Mouse (Mus musculus): ENCODE measurements at regions not wholly inside any gene's neighbourhood (a gene's known extent, or its start where the extent isn't known, plus 50 kb on each side); places are given as distances from the start of the nearest gene placed in this dataset.

DNA sequence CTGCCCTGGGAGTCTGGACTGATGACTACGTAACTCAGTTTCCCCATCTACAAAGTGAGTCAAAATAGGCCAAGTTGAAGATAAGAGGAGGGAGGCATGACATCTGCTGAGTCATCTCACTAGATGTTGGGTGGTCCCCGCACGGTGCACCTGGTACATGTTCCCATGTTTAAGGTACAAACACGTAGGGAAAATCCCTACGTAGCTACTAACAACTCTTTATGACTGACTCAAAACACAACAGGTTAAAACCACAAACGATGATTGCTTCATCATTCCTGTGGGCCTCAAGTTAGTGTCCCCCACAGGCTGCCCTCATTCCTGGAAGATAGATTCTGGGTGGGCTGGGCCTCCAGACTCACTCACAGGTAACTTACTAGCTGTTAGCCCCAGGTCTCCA lies 107.7 kb downstream of the Sox9 start:
- no peak for DNase-seq (ENCODE audit: low spot score)

DNA sequence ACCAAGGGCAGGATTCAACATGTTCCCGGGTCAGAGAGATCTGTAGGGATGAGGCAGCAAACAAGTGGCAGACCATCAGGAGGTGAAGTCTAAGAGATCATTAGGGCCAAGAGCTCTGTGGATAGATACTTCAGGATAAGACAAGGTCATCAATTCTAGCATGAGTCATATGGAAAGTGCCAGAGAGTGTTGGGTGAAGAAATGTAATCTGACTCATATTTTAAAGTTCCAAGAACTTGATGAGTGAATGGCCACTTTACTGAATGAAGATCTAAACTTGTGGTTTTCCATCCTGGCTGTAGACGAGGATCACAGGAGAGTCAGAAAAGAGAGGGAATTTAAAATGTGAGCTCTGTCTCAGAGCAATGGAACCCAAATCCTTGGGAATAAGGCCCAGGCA lies 115.6 kb downstream of the Sox9 start:
- DNase-seq (ENCODE audit: low spot score), result no peak

DNA sequence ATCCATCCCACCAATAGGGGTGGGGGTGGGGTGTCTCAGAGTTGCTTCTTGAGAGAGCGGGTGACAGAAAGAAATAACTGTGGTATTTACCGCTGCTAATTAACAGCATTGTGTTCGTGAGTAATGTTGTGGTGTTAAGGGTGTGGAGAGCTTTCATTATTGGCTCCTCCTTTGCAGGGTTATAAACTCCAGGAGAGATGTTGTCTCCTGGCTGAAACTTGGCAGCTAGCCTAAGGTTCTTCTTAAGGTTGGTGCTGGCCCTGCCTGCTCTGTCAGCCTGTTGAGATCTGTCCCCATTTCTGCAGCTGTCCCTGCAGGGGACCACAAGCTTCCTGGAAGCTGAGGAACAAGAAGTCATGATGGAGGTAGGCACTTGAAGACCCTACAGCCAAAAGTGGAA lies 120.6 kb downstream of the Sox9 start:
- no peak for DNase-seq (ENCODE audit: low spot score)

DNA sequence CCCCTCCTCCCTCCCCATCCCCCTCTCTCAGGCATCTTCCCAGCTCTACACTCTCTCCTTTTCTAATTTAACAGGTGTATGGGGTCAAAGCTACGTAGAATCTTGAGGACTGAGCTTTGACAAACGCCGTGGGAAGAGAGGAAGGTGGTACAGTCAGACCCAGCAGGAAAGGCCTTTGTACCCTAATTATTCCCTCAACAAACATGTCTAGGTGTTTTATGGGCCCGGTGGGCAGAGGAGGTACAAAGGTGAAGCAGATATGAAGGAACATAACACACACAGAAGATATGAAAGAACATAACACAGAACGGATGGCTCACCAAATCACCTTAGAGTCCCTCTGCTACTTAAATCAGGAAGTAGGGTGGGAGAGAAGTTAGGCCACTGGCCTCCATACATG lies 128.3 kb downstream of the Sox9 start:
- no peak for DNase-seq (ENCODE audit: low spot score)

DNA sequence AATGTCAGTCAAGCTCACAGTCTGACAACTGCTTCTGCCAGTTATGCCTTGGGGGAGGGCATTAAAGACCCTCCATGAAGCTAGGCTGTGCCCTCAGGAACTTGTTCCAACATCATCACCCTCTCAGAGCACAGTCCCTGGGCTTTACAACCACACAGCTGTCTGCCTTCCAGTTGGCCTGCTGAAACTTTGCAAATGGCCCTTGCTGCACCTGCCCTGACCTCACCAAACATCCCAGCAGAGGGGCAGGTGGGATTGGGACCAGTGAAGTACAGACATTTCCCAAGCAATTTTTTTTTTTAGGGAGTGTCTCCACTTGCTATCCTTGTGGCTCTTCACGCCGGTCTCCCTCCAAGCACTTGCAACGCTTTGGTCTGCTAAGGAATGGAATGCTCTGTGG lies 130.9 kb downstream of the Sox9 start:
- DNase-seq (ENCODE audit: low spot score), result no peak

DNA sequence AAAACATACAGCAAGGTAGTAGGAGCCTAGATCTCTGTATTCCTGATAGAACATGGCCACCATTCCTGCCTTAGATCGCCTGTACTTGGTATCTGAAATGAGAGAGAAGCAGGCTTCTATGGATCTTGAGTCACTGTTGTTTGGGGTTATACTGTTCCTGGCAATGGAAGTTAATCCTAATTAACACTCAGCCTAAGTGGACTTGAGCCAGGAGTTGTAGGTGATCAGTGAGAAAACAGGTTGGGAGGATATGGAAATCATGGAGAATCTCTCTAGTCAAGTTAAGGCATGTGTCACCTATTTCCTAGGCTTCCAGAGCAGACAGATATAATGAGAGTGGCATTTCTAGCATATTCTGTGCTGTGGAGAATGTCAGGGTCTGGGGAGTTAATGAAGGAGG lies 134.9 kb downstream of the Sox9 start:
- DNase-seq (ENCODE audit: low spot score), result no peak

DNA sequence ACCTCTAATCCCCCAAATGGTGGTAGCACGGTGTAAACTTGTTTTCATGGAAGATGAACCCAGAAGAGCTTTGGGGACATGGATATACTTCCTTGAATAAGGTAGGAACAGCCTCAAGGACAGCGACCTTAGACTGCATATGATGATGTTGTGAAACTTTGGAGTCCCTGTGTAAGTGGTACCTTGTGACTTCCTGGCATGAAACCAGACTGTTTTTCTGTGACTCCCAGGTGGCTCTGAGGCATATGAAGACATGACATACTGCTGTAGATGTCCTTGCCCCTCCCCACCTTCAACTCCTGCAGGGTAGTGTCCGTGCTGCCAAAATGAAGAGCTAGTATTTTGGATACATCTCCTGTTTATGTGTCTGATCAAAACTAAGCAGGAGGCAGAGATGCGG lies 138.1 kb downstream of the Sox9 start:
- no peak for DNase-seq (ENCODE audit: low spot score)

DNA sequence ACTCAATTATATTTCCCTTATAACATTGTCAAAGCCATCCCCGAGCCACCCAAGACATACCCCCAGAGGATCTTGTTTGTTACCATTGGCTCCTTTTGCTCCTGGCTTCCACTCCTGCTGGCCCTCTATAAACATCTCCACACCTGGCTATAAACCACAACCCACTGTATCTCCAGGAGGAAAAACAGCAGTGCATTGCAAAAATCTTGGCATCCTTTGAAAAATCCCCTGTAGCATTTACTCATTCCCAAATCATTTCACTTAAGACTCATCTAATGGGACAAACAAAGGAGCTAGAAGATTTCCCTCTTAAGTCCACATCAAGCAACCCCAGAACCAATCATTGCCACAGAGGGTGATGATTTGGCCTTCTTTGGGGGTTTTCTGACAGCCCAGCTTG lies 142.6 kb downstream of the Sox9 start:
- DNase-seq (ENCODE audit: low spot score), result no peak

DNA sequence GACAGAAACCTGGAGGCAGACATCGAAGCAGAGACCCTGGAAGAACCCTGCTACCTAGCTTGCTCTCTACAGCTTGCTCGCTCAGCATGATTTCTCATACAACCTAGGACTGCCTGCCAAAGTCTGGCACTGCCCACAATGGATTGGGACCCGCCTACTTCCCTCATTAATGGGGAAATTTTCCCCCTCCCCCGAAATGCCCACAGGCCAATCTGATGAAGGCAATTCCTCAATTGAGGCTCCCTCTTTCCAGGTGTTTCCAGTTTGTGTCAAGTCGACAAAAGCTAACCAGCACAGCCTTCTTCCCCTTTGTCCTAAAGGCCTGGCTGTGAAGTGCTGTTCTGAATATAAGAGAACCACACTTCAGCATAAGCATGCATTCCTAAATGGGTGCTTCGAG lies 143.1 kb downstream of the Sox9 start:
- no peak for DNase-seq (ENCODE audit: low spot score)

DNA sequence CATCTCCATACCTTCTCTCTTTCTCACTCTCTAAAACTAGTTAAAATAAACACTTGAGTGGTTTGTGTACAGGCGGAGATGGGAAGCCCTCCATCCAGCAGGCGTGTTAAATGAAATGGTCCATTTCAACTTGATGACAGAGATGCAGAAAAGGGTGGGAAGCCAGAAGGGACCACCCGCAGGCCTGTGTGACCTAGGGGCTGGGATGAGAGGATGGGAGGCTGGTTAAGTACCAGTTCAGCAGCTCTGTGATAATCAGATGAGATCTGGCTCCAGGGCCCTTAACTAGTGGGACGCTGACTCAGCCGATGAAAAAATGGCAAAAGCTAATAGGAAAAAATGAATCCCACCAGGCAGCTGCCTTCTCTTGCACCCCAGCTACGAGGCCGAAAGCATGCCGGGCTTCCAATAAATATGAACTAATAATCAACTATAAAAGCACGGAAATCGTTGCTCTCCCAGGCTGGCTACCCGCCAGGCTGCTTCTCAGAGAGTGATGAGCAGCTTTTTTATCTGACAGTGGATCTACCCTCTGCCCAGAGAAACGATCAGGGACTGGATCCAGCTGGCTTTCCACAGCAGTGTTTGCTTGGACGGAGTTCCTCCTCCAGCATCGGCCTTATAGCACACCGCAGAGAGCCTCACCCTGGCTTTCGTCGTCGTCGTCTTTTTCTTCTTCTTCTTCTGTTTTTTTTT lies 144.5 kb downstream of the Sox9 start:
- no peak for DNase-seq (ENCODE audit: low spot score)

DNA sequence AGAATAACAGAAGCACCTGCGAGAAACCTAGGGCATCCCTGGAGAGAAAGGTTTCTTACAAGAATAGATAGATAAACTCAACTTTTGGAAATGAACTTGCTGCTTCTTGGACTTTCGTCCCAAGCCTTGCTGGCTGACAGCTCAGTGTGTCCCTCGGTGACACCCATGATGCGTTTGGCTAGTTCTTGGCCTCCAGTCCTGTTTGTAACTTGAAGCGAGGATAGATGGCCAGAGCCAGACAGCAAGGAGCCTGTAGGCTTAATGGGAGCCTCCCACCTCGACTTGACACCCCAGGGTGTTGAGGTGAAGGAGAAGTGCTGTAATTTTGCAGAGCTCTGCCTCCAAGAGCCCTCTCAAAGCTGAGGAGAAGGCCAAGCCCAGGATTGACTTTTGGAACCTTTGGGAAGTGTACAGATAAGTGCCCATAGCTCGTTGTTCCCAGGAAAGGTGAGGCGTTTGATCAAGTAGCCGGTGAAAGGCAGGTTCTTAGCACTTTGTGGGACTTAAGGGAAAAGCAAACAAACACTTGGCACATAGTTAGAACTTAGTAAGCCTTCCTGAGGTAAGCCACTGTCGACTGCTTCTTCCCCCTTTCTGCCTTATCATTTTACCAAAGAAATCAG lies 148.3 kb downstream of the Sox9 start:
- DNase-seq (ENCODE audit: low spot score), result no peak

DNA sequence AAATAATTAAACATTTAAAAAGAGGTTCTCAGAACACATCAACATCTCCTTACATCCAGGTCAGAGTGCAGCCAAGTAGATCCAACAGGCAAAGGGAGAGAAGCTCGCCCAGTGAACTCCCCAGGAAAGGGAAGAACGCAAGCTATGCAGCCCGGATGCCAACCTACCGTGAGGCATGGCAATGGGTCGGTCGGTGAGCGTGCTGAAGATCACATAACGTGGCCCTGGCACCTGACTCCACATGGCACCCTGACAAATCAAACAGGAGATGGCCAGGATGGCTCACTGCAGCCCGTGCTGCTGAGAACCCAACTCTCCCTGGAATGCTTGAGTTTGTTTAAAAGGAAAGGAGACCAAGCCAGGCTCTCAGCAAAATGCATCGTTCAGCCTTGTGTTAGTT lies 156.0 kb downstream of the Sox9 start:
- DNase-seq (ENCODE audit: low spot score), result no peak

DNA sequence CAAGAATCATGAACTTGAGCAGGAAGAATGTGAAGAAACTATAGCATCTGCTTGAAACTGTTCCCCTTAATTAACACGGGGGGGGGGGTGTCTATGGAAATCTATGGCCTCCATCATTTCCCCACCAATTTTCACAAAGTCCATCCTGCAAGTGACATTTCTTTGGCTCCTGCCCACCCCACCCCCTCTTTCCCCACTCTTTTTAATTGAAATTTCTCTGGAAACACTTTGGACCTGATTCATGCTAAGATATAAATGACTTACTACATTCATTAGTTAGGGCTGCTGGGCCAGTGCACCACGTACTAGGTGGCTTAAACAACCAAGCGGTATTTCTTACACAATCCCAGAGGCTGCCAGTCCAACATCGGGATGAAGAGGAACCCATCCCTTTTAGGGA lies 169.4 kb downstream of the Sox9 start:
- no peak for DNase-seq (ENCODE audit: low spot score)

DNA sequence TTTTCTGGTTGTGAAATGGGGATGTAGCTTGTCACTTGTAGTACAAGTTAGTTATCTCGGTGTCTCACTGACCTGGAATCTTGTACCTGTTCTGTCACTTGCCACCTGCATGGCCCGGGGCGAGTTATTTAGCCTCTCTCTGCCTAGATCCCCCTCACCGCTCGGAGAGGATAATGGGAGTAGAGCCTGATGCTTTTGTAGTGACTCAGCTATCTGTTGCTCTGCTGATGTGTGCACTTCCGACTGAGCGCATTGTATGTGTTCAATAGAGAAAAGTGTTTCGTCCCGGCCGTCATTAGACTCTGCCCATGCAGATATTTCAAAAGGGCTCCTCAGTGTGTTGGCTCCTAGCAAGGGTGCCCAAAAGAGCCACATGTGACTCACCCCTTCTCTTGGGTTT lies 170.3 kb downstream of the Sox9 start:
- no peak for DNase-seq (ENCODE audit: low spot score)

DNA sequence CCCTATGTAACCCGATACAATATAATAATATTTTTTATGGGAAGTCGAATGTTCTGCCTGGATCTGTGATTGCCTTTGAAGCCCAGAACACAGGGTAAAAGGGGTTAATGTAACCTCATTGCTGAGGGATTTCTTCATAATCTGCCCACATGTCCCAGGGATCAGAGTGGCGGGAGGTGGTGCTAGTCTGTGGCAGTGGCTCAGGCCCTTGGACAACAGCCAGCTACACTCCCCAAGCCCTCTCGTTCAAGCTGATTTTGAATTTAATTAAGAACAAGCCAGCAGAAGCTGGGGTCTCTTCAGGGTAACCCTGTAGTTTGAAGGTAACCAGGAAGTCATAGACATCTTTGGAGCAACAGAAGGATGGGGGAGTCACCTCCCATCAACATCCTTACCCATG lies 171.5 kb downstream of the Sox9 start:
- DNase-seq (ENCODE audit: low spot score), result no peak

DNA sequence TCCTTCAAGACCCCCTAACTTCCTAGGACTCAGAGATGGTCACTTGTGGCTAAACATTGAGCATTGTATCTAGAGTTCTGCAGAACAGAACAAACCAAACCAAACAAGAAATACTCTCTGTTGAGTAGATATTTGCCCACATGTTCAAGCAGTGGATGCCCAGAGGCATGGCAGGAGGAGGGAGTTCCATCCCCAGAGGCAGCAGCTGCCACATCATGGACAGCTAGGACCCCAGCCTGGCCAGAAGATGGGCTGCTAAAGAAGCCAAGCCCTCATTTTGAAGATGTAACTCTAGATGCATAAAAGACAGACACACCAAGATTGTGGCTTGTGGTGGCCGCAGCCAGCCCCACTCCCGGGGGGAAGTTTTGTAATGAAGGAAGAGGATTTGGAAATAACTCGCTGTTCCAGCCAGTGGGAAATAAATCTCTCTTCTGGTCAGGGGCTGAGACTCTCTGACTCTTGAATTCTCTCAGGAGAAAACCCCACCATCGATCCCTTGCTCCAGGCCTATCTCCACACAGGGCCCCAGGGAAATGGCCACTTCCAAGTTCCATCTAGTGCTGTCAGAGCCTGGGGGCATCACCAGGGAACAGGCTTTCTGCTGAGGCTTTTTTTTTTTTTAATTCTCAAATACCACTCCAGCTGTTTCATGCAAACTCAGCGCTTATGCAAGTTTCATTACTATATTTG lies 174.9 kb downstream of the Sox9 start:
- no peak for DNase-seq (ENCODE audit: low spot score)

DNA sequence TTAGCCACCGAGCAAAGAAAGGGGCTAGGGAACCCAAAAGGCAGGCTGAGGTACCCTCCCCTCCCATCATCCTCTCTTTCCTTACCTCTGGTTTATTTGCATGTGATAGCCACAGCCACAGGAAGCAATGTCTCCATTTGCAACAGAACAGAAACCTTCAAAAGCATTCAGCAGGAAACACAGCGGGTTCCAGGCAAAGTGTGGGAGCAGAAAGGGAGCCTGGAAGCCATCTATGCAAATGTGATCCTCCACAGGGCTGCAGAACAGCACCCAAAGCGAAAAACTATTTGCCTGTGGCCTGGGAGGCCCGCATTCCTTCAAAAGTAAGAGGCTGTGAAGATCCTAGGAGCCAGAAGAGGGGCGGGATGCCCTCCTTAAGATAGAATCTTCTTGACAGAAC lies 177.6 kb downstream of the Sox9 start:
- DNase-seq (ENCODE audit: low spot score), result peak; percentile 9

DNA sequence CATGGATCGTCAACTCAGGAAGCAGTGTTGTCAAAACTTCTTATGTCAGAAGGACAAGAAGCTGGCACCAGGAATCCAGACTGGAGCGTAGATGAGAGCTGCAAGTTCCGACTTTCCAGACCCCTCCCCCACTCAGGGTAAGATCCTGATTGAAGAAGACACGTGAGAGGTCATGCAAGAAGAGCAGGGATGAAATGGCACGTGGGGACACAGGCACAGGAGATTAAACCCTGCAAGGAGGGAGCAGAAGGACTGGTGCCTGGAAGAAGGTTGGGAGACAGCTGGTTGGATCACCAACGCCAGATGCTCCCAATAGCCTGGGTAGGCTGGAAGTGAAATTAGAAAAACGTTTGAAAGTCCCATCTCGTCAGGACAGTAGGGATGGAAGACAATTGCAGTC lies 191.3 kb downstream of the Sox9 start:
- DNase-seq (ENCODE audit: low spot score), result no peak

DNA sequence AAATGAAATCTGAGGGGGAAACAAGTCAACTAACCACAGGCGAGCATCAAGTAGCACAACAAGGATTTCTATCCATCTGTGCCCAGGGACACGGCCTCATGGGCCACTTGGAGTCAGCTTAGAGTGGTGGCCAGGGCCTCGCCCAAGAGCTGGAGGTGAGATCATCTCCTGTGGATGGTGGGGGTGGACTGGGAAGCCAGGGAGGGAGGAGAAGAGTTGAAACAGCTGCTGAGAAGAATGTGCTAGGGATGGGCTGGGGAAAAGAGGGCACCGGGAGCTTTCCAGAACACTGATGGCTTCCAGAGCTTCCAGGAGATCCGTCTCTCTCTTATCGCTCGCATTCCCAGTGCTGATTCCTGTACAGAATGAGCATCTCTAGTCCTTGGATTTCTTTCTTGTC lies 192.9 kb downstream of the Sox9 start:
- no peak for DNase-seq (ENCODE audit: low spot score)

DNA sequence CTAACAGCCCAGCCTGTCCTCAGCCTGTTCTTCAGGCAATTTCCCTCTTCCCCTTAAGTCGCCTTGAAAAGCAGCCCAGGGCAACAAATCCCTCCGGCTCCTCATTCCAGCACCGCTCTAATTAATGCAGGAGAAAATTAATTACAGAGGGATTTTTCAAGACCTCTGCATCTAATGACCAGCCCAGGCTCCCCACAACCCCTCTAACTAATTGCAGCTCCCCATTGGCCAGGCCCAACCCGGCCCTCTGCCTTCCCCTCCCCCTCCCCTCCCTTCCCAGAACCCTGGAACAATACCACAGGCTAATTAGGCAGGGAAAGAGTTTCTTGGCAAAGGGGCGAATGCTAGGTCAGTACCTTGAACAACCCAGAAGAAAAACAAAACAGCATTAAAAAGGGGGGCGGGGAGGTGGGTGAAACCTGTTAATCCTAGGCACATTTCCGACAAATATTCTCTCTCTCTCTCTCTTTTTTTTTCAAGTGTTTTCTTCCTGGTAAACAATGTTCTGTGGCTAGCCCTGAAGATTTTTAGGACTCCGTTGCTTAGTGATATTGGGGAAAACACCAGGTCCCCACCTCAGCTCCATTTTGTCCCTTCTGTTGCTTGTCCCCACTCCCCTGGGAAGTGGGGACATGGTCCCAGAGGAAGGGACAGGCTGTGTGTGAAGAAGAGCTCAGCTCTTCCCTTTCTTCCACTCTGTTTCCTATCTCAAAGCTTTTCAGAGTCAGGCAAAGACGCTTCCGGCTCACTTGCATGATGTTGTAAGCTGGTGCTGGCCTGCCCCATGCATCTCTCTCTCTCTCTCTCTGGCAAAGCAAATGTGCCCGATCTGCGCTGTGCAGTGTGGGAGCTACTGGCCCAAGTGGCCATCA lies 195.1 kb downstream of the Sox9 start:
- DNase-seq (ENCODE audit: low spot score), result no peak

DNA sequence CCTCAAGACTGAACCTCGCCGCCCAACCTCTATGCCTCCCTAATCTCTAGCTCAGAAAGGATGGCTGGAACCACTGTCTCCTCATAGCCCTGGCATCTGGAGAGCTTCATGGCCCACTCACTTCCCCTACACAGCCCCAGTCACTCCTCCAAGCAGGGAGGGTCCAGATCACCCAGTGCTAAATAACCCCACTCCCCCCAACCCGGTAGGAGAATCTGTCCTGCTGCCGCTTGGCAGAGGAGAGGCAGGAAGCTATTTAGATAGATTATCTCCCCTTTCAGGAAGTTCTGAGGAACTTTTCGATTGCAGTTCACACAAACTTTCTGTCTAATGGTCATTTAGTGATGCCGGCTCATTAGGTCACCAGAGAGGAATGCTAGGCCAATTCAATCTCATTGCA lies 196.9 kb downstream of the Sox9 start:
- DNase-seq (ENCODE audit: low spot score), result no peak

DNA sequence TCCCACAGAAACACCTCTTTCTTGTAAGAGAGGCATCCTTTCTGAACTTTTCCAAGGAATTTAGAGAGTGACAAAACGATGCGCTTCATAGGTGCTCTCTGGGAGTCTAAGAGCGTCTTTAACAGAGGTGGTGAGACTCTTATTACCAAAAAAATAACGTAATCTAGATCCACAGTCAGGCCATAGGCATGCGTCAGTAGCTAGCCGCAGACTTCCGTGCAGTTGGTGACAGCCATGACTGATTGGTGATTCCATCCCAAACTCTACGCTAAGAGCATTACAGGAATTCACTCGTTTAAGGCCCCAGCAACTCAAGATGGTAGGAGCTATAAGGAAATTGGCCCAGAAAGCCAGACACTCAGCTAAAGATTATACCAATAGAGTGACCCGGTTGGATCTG lies 197.4 kb downstream of the Sox9 start:
- DNase-seq (ENCODE audit: low spot score), result no peak
